Mouse (Mus musculus) liver, embryonic 14.5 days (tissue): ENCODE results near the gene Unc13a.

ENCODE experiments used
- CTCF ChIP-seq: IDR thresholded peaks from 2 replicates; pipeline ENCODE4 v1.5.1; 2016; ENCODE audit warnings: antibody characterized with exemption, low read depth, control low read depth
- EP300 ChIP-seq: IDR thresholded peaks from 2 replicates; pipeline ENCODE4 v1.6.1; 2016; ENCODE audit warnings: antibody characterized with exemption, low read depth

- no peak for TF ChIP-seq CTCF
- no peak for TF ChIP-seq EP300
These were observed 92.1 kb downstream of the Unc13a start for GRCm38 (mm10) chr8:71579476-71579875.
